Mouse (Mus musculus): ENCODE results near the gene Knstrn. TPM values are rescaled to one million over a fixed set of nuclear protein-coding genes. Genes with fewer than 3 reads are reported as not detected.

The Knstrn gene
- polyA plus RNA-seq (2012; rRNA removed) = 3.9 and 6.0 TPM in 2 replicates

DNA sequence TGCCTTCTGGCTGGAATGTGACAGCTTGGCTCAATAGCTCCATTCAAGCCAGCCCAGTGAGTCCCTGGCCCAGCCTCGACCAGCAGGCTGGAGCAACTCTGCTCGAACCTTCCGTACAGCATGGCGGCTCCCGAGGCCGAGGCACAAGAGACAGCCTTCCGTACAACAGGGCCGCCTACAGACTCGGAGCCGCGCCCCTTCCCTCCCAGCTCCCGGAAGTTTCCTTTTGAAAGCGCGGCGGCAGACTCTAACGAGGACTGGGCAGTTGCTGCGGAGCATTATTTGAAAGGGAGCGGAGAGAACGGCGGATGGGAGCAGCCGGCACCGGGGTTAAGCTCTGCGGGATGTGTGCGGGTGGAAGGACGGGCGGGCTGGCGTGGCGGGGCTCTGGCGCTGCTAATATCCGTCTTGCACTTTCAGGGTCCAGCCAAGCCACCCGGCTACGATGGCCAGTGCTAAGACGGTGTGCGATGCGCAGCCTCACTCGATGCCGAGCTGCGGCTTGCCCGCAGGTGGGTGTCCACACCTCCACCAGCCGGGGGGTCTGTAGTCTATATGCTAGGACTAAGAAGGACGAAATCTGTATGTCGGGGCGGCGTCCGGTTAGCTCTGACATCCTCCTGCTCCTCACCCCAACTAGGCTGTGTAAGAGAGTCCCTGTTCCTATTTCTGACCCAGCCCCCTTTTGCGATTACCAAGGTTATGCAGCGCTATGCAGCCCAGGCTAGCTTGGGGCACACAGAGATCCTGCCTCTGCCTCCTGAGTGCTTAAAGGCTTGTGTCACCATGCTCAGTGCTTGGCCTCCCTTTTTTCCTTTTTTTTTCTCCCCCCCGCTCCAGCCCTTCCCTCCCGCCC lies at the start of gene Knstrn:
Gene Knstrn, plus strand, starts transcription at position 23 of the 856 bp plus-strand sequence.

DNA sequence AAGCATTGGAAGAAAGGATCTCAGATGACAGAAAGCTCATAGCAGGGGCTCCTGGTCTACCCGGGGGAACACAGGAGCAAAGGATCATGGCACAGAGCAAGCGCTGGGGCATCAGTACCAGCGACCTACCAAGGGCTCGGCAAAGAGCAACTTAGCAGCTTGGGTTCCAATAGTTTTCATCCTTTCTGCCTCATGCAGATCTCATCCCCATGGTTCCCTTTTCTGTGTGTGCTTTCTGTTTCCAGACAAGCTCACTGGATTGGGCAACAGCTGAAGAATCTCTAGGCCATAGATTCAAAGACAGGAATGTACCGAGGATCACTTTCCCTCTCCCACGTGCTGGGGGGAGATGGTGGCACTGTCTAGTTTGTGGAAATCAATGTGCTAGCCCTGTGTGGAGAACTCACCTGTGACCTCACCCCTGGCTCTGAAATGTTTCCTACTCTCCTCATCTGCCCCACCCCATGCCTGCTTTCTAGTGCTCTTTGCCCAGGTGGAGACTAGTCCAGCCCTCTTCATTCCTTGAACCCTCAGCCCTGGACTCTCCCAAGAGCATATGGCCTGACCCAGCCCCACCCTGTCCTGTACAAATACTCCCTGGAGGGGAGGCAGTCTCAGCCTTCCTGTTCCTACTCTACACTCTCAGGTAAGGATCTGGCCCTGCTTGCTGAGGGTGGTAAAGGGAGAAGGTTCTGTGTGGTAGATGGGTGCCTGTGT lies 41.5 kb upstream of the Knstrn start, which contains the start of gene Phgr1:
Gene Phgr1, plus strand, starts transcription at position 612 of the 717 bp plus-strand sequence.

DNA sequence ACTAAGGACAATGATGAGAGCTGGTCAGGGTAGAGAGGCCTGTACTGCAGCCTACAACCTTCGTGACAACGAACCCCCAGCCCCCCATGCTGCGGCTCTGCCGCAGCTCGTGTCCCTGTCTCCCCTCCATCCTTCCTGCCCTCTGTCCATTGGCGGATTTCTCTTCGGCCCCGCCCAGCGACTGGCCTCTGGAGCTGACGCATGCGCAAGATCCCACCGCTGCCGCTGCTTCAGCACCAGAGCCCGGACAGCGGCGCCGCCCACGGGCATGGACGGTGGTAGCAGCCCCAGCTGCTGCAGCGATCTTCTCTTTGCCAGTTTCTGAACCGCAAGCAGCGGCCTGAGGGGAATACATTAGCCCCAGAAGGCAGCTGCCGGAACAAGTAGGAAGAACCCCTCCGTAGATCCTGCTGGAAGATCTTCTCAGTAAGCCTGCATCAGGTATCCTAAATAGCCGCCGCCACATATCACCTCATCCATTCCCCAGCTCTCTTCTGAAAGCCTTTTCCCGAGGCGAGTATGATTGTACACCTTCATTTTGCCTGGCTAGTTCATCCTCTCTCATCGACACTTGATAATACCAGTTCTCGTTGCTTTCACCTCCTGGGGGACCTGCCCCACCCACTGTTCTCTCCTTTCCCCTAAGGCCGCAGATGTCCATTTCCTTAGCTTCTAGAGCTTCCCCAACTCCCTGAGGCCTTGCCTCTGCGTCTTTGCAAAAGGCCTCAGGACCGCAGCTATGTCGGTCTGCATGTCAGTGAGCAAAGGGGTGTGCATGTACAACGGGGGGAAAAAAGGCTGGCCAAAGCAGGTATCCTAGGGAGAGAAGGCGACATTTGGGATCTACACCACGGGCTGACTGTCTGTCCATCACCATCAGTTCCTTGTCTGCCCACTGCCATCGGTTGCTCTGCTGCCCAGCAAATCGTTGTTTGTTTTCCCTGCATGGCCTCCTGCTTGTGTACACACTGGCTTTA lies 34.0 kb upstream of the Knstrn start, which contains the start of gene Disp2:
Gene Disp2, plus strand, starts transcription at position 216 of the 977 bp plus-strand sequence.

DNA sequence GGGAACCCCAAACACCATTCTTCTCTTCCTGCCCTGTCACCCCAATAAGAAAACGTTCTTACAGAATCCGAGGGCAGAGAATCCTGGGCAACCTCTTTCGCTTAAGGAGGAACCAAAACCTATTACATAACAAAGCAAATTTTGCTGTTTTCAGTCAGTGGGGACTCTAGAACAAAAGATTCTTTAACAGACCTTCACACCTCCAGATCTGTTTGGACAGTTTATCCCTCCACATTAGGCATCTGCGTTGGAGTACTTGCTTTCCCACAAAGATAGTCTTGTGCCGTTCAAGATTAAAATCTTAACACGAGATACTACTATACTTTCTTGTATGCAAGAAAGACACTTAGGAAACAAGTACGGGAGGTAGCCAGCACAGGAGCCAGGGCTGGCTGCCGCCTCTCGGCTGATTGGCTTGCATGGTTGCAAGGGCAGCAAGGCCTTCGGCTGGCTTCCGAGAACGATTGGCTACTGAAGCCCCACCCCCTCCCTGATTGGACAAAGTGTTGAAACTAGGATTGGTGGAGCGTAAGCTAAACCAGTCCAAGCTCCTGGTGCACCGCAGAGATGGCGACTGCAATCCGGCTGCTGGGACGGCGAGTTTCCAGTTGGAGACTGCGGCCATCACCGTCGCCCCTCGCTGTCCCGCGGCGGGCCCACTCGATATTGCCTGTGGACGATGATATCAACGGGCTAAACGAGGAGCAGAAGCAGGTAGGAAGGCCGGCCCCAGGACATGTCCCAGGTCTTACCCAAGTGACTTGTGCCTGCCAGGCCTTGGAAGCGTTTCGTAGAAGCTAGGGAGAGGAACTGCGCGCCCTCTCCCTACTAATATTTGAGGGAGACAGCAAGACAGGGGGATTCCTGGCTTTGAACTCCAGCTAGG lies 47.9 kb downstream of the Knstrn start, which contains the start of gene Ivd:
Gene Ivd, plus strand, starts transcription at position 501 of the 886 bp plus-strand sequence.

DNA sequence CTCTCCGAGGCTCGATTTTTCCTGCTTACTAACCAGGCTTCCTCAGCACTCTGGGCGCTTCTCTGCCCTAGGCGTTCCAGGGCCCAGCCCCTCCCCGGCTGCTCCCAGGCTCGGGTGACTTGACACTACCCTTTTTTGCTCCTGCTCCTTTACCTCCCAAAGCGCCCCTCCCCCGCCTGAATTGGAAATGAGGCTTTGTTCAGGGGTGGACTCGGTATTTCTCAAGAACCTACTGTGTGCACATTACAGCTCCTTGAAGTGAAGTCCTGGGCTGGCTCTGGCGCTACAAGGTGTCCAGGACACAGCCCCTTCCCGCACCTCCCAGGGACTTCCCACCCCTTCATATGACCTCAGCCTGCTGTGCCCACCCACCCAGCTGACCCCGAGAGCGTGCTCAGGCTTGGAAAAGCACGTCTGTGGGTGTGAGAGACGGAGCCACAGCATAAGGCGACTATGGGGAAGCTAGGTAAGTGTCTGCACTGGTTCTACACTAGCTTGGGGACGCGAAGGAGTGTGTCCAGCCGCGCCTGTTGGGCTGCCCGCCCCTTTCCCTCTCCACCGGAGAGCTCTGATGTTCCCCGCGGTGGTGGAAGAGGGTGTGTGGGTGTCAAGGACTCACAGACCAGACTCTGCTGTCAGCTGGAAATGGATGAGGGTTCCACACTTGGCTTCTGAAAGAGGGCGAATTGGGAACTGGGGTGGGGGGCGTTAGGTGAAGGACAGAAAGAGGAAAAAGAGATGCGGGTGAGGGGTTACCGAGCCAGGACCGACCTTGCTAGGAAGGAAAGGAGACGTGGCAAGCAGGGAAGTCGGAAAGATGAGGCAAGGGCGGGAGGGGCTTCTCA lies 86.4 kb downstream of the Knstrn start, which contains the start of gene Bahd1:
Gene Bahd1, plus strand, starts transcription at position 397 of the 845 bp plus-strand sequence.

Other genes with a start within 250 kb of the Knstrn start
- 8.1 and 11.8 TPM in 2 replicates for gene Bub1b, start 215.8 kb upstream of the Knstrn start, polyA plus RNA-seq (2012; rRNA removed)
- gene Pak6, start 150.7 kb upstream of the Knstrn start, polyA plus RNA-seq (2012; rRNA removed) = 19.6 and 23.0 TPM in 2 replicates
- 10.0 and 10.1 TPM in 2 replicates for gene Ankrd63, start 110.0 kb upstream of the Knstrn start, polyA plus RNA-seq (2012; rRNA removed)
- gene Plcb2, start 85.6 kb upstream of the Knstrn start, polyA plus RNA-seq (2012; rRNA removed) = 4.2 and 8.4 TPM in 2 replicates
- 17.2 and 23.9 TPM in 2 replicates for gene Inafm2, start 68.2 kb upstream of the Knstrn start, polyA plus RNA-seq (2012; rRNA removed)
- 7.4 and 7.8 TPM in 2 replicates for gene Ccdc9b, start 51.3 kb upstream of the Knstrn start, polyA plus RNA-seq (2012; rRNA removed)
- gene Phgr1, start 41.2 kb upstream of the Knstrn start, polyA plus RNA-seq (2012; rRNA removed) = 0.70 and 1.0 TPM in 2 replicates
- gene Disp2, start 34.3 kb upstream of the Knstrn start, polyA plus RNA-seq (2012; rRNA removed) = 0.61 TPM in 2 replicates
- gene Ivd, start 48.0 kb downstream of the Knstrn start, polyA plus RNA-seq (2012; rRNA removed) = 84.6 and 103 TPM in 2 replicates
- 31.7 and 39.7 TPM in 2 replicates for gene Bahd1, start 86.4 kb downstream of the Knstrn start, polyA plus RNA-seq (2012; rRNA removed)
- 31.2 and 33.1 TPM in 2 replicates for gene Chst14, start 112.5 kb downstream of the Knstrn start, polyA plus RNA-seq (2012; rRNA removed)
- 6.4 and 6.8 TPM in 2 replicates for gene Ccdc32, start 215.4 kb downstream of the Knstrn start, polyA plus RNA-seq (2012; rRNA removed)
- 5.1 and 6.5 TPM in 2 replicates for gene Rpusd2, start 220.8 kb downstream of the Knstrn start, polyA plus RNA-seq (2012; rRNA removed)
- gene Knl1, start 233.1 kb downstream of the Knstrn start, polyA plus RNA-seq (2012; rRNA removed) = 0.27 and 0.40 TPM in 2 replicates